Mouse (Mus musculus): ENCODE measurements around the gene Cntnap1. TPM values are rescaled to one million over a fixed set of nuclear protein-coding genes. Genes with fewer than 3 reads are reported as not detected.

Gene Cntnap1
- 0.21 TPM for polyA plus RNA-seq (2017; shearing (Covaris generic))

GRCm38 (mm10) chr11:101170354-101170810, at the start of gene Cntnap1:
Gene Cntnap1, plus strand, starts transcription at chr11:101170523.

GRCm38 (mm10) chr11:101155728-101156371, 14.5 kb upstream of the Cntnap1 start, which contains the start of gene Tubg2:
Gene Tubg2, plus strand, starts transcription at chr11:101155907.

DNA sequence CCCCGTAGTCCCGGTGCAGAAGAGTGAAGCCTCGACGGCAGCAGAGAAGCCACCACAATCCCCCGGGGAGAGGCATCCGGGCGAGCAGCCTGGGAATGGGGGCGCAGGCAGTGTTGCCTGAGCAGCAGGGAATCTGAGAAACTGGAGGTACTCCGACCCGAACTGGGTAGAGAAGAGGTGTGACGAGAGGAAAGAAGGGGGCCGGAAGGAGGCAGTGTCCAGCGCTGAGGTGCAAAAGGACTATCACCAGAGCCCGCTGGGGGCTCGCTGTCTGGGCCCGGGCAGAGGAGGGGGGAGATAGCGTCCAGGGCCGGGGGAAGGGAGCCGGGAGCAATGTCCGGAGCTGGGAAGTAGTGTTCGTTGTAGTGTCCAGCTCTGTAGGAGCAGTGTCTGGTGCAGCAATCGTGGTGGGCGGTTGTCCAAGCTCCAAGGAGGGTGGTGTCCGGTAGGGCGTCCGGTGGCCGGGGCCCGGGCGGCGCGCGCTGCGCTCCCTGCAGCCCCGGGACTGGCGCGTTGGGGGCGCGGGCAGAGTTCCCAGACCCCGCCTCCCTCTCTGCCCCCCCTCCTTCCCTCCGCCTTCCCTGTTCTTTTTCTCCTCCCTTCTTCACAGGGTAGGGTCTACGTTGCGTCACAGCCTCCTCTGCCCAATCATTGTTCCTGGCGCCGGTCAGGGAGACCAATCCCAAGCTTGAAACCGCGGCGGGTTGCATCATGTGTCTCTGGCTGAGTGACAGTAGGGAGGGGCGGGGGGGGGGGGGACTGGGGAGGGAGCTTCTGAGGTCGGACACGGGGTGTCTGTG, 688 bp downstream of the Cntnap1 start, which contains the start of gene Plekhh3:
Gene Plekhh3 (minus strand): TSS at position 541 of the 800 bp plus-strand sequence.

DNA sequence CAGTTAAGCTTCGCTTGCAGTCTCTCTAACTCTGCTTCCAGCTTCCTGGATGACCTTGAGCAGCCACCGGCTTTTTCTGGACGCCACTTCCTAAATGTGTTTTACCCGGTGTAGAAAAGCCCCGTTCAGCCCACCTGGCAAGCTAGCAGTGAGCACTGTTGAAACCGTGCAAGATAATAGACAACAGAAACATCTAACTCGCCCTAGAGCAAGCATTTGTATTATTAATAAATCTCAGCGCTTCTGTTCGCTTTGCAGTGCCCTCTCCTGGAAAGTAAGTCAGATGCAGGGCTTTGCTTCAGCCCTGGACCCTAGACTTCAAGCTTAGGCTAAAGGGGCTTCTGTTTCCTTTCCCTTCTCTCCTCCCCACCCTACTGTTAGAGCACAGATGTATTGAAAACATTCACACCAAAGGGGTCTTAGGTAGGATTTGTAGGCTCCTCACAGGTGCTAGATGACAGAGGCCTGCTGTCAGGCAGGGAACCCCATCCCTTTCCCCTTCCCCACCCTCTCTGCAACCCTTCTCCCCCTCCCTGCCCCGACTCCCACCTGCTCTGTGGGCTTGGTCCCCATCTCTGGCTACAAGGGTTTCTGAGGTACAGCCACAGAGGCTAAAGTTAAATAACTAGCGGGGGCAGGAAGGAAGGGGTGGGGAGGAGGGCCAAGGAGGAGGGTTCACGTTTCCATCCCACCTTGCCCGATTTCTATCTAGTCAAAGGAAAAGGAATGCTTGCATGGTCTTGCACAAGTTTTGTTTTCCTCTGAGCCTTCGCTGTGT, 4.7 kb downstream of the Cntnap1 start, which contains the start of gene Ccr10:
Gene Ccr10 (minus strand): TSS at position 593 of the 778 bp plus-strand sequence.

GRCm38 (mm10) chr11:101226065-101226701, 55.9 kb downstream of the Cntnap1 start, which contains the start of gene Ezh1:
Gene Ezh1, minus strand, starts transcription at chr11:101226463.

Other genes starting within 250 kb of the Cntnap1 start
- gene Stat3, start 231.0 kb upstream of the Cntnap1 start, polyA plus RNA-seq (2017; shearing (Covaris generic)): 338 TPM
- gene Cavin1, start 199.6 kb upstream of the Cntnap1 start, polyA plus RNA-seq (2017; shearing (Covaris generic)): not detected
- 1.00 TPM for gene Atp6v0a1, start 161.1 kb upstream of the Cntnap1 start, polyA plus RNA-seq (2017; shearing (Covaris generic))
- gene Naglu, start 100.5 kb upstream of the Cntnap1 start, polyA plus RNA-seq (2017; shearing (Covaris generic)): 7.1 TPM
- not detected for gene Hsd17b1, start 92.1 kb upstream of the Cntnap1 start, polyA plus RNA-seq (2017; shearing (Covaris generic))
- 7.8 TPM for gene Coasy, start 88.0 kb upstream of the Cntnap1 start, polyA plus RNA-seq (2017; shearing (Covaris generic))
- 56.1 TPM for gene Mlx, start 83.2 kb upstream of the Cntnap1 start, polyA plus RNA-seq (2017; shearing (Covaris generic))
- 4.1 TPM for gene Psmc3ip, start 75.1 kb upstream of the Cntnap1 start, polyA plus RNA-seq (2017; shearing (Covaris generic))
- gene Retreg3, start 50.6 kb upstream of the Cntnap1 start, polyA plus RNA-seq (2017; shearing (Covaris generic)): 58.4 TPM
- 12.5 TPM for gene Tubg1, start 50.6 kb upstream of the Cntnap1 start, polyA plus RNA-seq (2017; shearing (Covaris generic))
- gene Tubg2, start 14.6 kb upstream of the Cntnap1 start, polyA plus RNA-seq (2017; shearing (Covaris generic)): 1.1 TPM
- 0.15 TPM for gene Plekhh3, start 828 bp downstream of the Cntnap1 start, polyA plus RNA-seq (2017; shearing (Covaris generic))
- gene Ccr10, start 4.9 kb downstream of the Cntnap1 start, polyA plus RNA-seq (2017; shearing (Covaris generic)): 0.94 TPM
- gene Ezh1, start 55.9 kb downstream of the Cntnap1 start, polyA plus RNA-seq (2017; shearing (Covaris generic)): 82.5 TPM
- not detected for gene Ramp2, start 75.5 kb downstream of the Cntnap1 start, polyA plus RNA-seq (2017; shearing (Covaris generic))
- gene Vps25, start 83.2 kb downstream of the Cntnap1 start, polyA plus RNA-seq (2017; shearing (Covaris generic)): 78.1 TPM
- gene Wnk4, start 90.0 kb downstream of the Cntnap1 start, polyA plus RNA-seq (2017; shearing (Covaris generic)): 0.62 TPM
- gene Cntd1, start 108.5 kb downstream of the Cntnap1 start, polyA plus RNA-seq (2017; shearing (Covaris generic)): not detected
- gene Coa3, start 108.6 kb downstream of the Cntnap1 start, polyA plus RNA-seq (2017; shearing (Covaris generic)): 41.6 TPM
- 194 TPM for gene Becn1, start 131.8 kb downstream of the Cntnap1 start, polyA plus RNA-seq (2017; shearing (Covaris generic))
- gene Psme3, start 145.7 kb downstream of the Cntnap1 start, polyA plus RNA-seq (2017; shearing (Covaris generic)): 157 TPM
- gene Aoc2, start 154.5 kb downstream of the Cntnap1 start, polyA plus RNA-seq (2017; shearing (Covaris generic)): 3.6 TPM
- gene Aoc3, start 160.1 kb downstream of the Cntnap1 start, polyA plus RNA-seq (2017; shearing (Covaris generic)): not detected
- gene G6pc, start 197.0 kb downstream of the Cntnap1 start, polyA plus RNA-seq (2017; shearing (Covaris generic)): not detected
- 28.2 TPM for gene Aarsd1, start 247.1 kb downstream of the Cntnap1 start, polyA plus RNA-seq (2017; shearing (Covaris generic))

Measured in effector memory CD4-positive, alpha-beta T cell, adult 5 months (primary cell).